Mouse (Mus musculus): ENCODE data around the gene Adamts2. TPM values are rescaled to one million over a fixed set of nuclear protein-coding genes. Genes with fewer than 3 reads are reported as not detected.

Adamts2 gene
- polyA plus RNA-seq, 1 experiment from 2014 or later = 25.7 TPM

DNA sequence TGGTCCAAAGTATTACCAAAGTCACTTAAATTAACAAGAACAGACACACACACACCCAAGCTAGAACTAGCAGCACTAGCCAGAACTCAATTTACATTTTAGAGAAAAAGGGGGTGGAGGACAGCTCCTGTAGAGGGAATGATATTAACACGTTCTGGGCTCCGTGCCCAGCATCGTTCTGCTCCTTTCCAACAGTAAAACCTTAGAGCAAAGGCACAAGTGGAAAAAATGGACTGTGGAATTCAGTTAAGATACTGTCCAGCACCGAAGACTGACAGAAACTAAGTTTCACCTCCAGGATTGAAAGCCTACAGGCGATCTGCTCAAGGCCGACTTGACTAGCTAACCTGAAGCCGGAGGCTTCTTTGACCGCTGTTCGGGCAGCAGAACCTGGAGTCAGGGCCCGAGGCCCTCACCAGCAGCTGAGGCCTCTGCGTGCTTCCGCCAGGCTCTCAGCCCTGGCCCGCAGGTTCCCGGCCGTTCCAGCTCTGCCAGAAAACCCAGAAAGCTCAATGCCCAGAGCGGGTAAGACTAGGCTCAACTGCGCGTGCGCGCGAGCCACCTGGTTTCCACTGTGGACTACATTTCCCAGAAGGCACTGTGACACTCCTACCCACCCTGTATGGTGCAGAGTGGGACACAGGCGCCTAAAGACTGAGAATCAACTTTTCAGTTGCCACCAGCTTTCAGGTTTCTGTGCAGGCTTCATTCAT is 239.3 kb downstream of the Adamts2 start, which contains the start of gene Zfp879:
Gene Zfp879 (minus strand): TSS at position 530 of the 713 bp plus-strand sequence.
- H3K9me3 ChIP-seq (ENCODE audit: control insufficient read depth, low read length) = no peaks in the 10 kb centered on the region
- H3K4me3 ChIP-seq (ENCODE audit: low read depth, low read length) = peak within 1 kb of the TSS; percentile 44
- peaks cover 11% of the 10 kb centered on the region for H3K4me1 ChIP-seq (ENCODE audit: control insufficient read depth, insufficient read depth, low read length)
- H3K9ac ChIP-seq (ENCODE audit: low read depth, low read length) = peak within 1 kb of the TSS; percentile 71
- H3K36me3 ChIP-seq (ENCODE audit: control insufficient read depth, insufficient read depth, low read length) = no peaks in the 10 kb centered on the region
- DNase-seq (ENCODE audit: low spot score) = peak; percentile 96
- 13% methylated on average over 22 of the region's 22 CpGs for WGBS
- H3K27me3 ChIP-seq (replicated peaks; ENCODE audit: control insufficient read depth, insufficient read depth, low read length) = no peaks in the 10 kb centered on the region
- H3K27ac ChIP-seq (replicated peaks; ENCODE audit: low read depth, low read length) = peak within 1 kb of the TSS; percentile 93
- ATAC-seq (ENCODE audit: low read depth) = peak; percentile 98
- H3K4me2 ChIP-seq (ENCODE audit: low read depth, low read length) = peak within 1 kb of the TSS; percentile 67

GRCm38 (mm10) chr11:50845951-50846350 is 244.1 kb downstream of the Adamts2 start:
- H3K27ac ChIP-seq (replicated peaks; ENCODE audit: low read depth, low read length) = no peak overlapping the region
- DNase-seq (ENCODE audit: low spot score) = no peak
- no peak overlapping the region for H3K4me3 ChIP-seq (ENCODE audit: low read depth, low read length)
- WGBS = 85% methylated on average over 3 of the region's 3 CpGs
- H3K4me1 ChIP-seq (ENCODE audit: control insufficient read depth, insufficient read depth, low read length) = peaks cover 4% of the 10 kb centered on the region; the same call in 1 of the 2 replicates
- no peaks in the 10 kb centered on the region for H3K36me3 ChIP-seq (ENCODE audit: control insufficient read depth, insufficient read depth, low read length)
- H3K27me3 ChIP-seq (replicated peaks; ENCODE audit: control insufficient read depth, insufficient read depth, low read length) = peaks cover 30% of the 10 kb centered on the region
- no peak for ATAC-seq (ENCODE audit: low read depth)
- H3K9ac ChIP-seq (ENCODE audit: low read depth, low read length) = no peak overlapping the region
- peaks cover 3% of the 10 kb centered on the region; the same call in 1 of the 2 replicates for H3K9me3 ChIP-seq (ENCODE audit: control insufficient read depth, low read length)
- H3K4me2 ChIP-seq (ENCODE audit: low read depth, low read length) = no peak overlapping the region

- ATAC-seq (ENCODE audit: low read depth) (no peak), DNase-seq (ENCODE audit: low spot score) (no peak)
- H3K27ac ChIP-seq (replicated peaks; ENCODE audit: low read depth, low read length) = no peak overlapping the region
- WGBS = 69% methylated on average over 5 of the region's 5 CpGs
- H3K4me3 ChIP-seq (ENCODE audit: low read depth, low read length) = no peak overlapping the region
- H3K4me1 ChIP-seq (ENCODE audit: control insufficient read depth, insufficient read depth, low read length) = peaks cover 6% of the 10 kb centered on the region; the same call in 1 of the 2 replicates
- H3K27me3 ChIP-seq (replicated peaks; ENCODE audit: control insufficient read depth, insufficient read depth, low read length) = peaks cover 41% of the 10 kb centered on the region
- no peak overlapping the region for H3K4me2 ChIP-seq (ENCODE audit: low read depth, low read length)
- no peak overlapping the region for H3K9ac ChIP-seq (ENCODE audit: low read depth, low read length)
- no peaks in the 10 kb centered on the region for H3K36me3 ChIP-seq (ENCODE audit: control insufficient read depth, insufficient read depth, low read length)
- H3K9me3 ChIP-seq (ENCODE audit: control insufficient read depth, low read length) = peaks cover 3% of the 10 kb centered on the region; the same call in 1 of the 2 replicates
Measured at GRCm38 (mm10) chr11:50847047-50847446, 245.2 kb downstream of the Adamts2 start.

GRCm38 (mm10) chr11:50848520-50849137 is 246.7 kb downstream of the Adamts2 start:
- 40% methylated on average over 3 of the region's 3 CpGs for WGBS
- Histone ChIP-seq H3K36me3 (ENCODE audit: control insufficient read depth, insufficient read depth, low read length) (no peaks in the 10 kb centered on the region), H3K4me1 (ENCODE audit: control insufficient read depth, insufficient read depth, low read length) (peaks cover 6% of the 10 kb centered on the region; the same call in 1 of the 2 replicates)

GRCm38 (mm10) chr11:50849310-50849709 is 247.4 kb downstream of the Adamts2 start:
- DNase-seq (ENCODE audit: low spot score) = no peak
- Histone ChIP-seq H3K4me1 (ENCODE audit: control insufficient read depth, insufficient read depth, low read length) (peaks cover 6% of the 10 kb centered on the region; the same call in 1 of the 2 replicates), H3K36me3 (ENCODE audit: control insufficient read depth, insufficient read depth, low read length) (no peaks in the 10 kb centered on the region), H3K9me3 (ENCODE audit: control insufficient read depth, low read length) (peaks cover 3% of the 10 kb centered on the region; the same call in 1 of the 2 replicates), H3K9ac (ENCODE audit: low read depth, low read length) (no peak overlapping the region), H3K4me2 (ENCODE audit: low read depth, low read length) (no peak overlapping the region), H3K27ac (replicated peaks; ENCODE audit: low read depth, low read length) (no peak overlapping the region), H3K27me3 (replicated peaks; ENCODE audit: control insufficient read depth, insufficient read depth, low read length) (peaks cover 55% of the 10 kb centered on the region), H3K4me3 (ENCODE audit: low read depth, low read length) (no peak overlapping the region)
- no peak for ATAC-seq (ENCODE audit: low read depth)
- 5% methylated on average over 10 of the region's 10 CpGs for WGBS

More at GRCm38 (mm10) chr11:50848520-50849137, 246.7 kb downstream of the Adamts2 start:
- Histone ChIP-seq H3K4me3 (ENCODE audit: low read depth, low read length) (no peak overlapping the region), H3K27me3 (replicated peaks; ENCODE audit: control insufficient read depth, insufficient read depth, low read length) (peaks cover 55% of the 10 kb centered on the region), H3K4me2 (ENCODE audit: low read depth, low read length) (no peak overlapping the region), H3K9me3 (ENCODE audit: control insufficient read depth, low read length) (peaks cover 3% of the 10 kb centered on the region; the same call in 1 of the 2 replicates), H3K27ac (replicated peaks; ENCODE audit: low read depth, low read length) (no peak overlapping the region), H3K9ac (ENCODE audit: low read depth, low read length) (no peak overlapping the region)
- DNase-seq (ENCODE audit: low spot score) (no peak), ATAC-seq (ENCODE audit: low read depth) (no peak)

GRCm38 (mm10) chr11:50850177-50850735 is 248.4 kb downstream of the Adamts2 start, which contains the start of gene Grm6:
TSS of gene Grm6 (plus strand) at chr11:50850685.
- Histone ChIP-seq H3K36me3 (ENCODE audit: control insufficient read depth, insufficient read depth, low read length) (no peaks in the 10 kb centered on the region), H3K27ac (replicated peaks; ENCODE audit: low read depth, low read length) (no peak within 1 kb of the TSS), H3K4me3 (ENCODE audit: low read depth, low read length) (peak within 1 kb of the TSS; percentile 43), H3K27me3 (replicated peaks; ENCODE audit: control insufficient read depth, insufficient read depth, low read length) (peaks cover 55% of the 10 kb centered on the region), H3K9me3 (ENCODE audit: control insufficient read depth, low read length) (peaks cover 3% of the 10 kb centered on the region; the same call in 1 of the 2 replicates), H3K4me2 (ENCODE audit: low read depth, low read length) (peak within 1 kb of the TSS; percentile 83), H3K4me1 (ENCODE audit: control insufficient read depth, insufficient read depth, low read length) (peaks cover 6% of the 10 kb centered on the region; the same call in 1 of the 2 replicates), H3K9ac (ENCODE audit: low read depth, low read length) (peak within 1 kb of the TSS; percentile 44)
- DNase-seq (ENCODE audit: low spot score) = peak; percentile 5
- no peak for ATAC-seq (ENCODE audit: low read depth)
- 5% methylated on average over 11 of the region's 11 CpGs for WGBS

DNA sequence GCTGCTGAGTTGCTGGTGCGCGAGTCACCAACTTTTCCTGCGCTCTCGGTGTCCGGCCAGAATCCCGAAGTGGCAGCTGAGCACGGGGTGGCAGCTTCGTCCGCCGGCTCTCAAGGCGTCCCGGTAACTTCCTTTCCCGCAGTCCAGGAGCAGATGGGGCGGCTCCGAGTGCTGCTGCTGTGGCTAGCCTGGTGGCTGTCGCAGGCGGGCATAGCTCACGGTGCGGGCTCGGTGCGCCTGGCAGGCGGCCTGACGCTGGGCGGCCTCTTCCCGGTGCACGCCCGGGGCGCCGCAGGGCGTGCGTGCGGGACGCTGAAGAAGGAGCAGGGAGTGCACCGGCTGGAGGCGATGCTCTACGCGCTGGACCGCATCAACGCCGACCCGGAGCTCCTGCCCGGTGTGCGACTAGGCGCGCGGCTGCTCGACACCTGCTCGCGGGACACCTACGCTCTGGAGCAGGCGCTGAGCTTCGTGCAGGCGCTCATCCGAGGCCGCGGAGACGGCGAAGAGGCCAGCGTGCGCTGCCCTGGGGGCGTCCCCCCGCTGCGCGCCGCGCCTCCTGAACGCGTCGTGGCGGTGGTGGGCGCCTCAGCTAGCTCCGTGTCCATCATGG is 249.2 kb downstream of the Adamts2 start:
- peak overlapping the region; percentile 43 for H3K4me3 ChIP-seq (ENCODE audit: low read depth, low read length)
- peaks cover 3% of the 10 kb centered on the region; the same call in 1 of the 2 replicates for H3K9me3 ChIP-seq (ENCODE audit: control insufficient read depth, low read length)
- H3K9ac ChIP-seq (ENCODE audit: low read depth, low read length) = peak overlapping the region; percentile 44
- peak; percentile 2 for DNase-seq (ENCODE audit: low spot score)
- WGBS = under 1% methylated on average over 26 of the region's 72 CpGs
- H3K4me2 ChIP-seq (ENCODE audit: low read depth, low read length) = peak overlapping the region; percentile 83
- ATAC-seq (ENCODE audit: low read depth) = no peak
- H3K27ac ChIP-seq (replicated peaks; ENCODE audit: low read depth, low read length) = no peak overlapping the region
- peaks cover 6% of the 10 kb centered on the region; the same call in 1 of the 2 replicates for H3K4me1 ChIP-seq (ENCODE audit: control insufficient read depth, insufficient read depth, low read length)
- peaks cover 55% of the 10 kb centered on the region for H3K27me3 ChIP-seq (replicated peaks; ENCODE audit: control insufficient read depth, insufficient read depth, low read length)
- no peaks in the 10 kb centered on the region for H3K36me3 ChIP-seq (ENCODE audit: control insufficient read depth, insufficient read depth, low read length)
